In the genomic region with DNA sequence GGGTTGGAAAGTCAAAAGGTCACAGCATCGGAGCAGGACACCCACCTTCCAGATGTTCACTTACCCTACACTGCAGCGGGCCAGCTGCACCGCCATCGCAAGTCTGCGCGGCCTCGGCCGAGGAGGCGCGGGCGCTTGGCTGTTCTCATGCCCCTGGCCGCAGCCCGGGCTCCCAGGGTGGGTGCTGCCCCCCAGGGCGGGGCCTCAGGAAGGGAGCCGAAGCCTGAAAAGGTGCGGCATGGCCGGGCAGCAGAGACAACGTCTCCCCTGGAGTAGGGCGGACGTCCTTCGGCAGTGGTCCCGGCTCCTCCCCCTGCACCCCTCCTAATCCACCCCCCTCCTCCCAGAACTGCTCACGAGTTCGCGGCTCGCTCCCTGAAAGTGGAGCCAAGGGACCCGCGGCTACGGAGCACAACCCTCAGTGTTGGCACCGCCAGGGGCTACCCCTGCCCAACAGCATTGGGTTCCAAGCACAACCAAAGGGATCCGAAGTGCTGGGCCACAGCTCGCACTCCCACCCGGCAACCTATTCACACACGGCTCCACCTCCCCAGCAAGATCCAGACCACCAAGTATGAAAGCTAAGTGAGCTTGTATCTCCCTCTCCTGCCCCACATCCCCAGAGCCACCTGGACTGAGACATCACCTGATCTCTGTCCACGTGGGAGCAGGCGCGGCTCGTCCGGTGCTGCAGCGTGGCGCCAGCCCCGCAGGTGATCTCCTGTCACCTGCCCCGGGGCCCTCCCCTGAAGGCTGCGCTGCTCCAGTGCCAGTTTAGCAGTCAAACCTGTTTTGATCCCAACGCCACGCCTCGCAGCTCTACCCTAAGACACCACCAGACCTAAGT, we compare ENCODE assay signal across 8 mouse cellular contexts.
DNase-seq lines count a peak whose midpoint lies in the region; ATAC-seq and TF ChIP-seq lines count a peak whose summit lies in the region.

No protein-coding gene starts in this region.

- no peak overlapping the region for H3K27ac ChIP-seq in embryonic facial prominence, embryonic 14.5 days (replicated peaks; ENCODE audit: low read depth, low read length)
- H3K27ac ChIP-seq in hindbrain, embryonic 14.5 days: no peak overlapping the region
- H3K27ac ChIP-seq in limb, embryonic 14.5 days (replicated peaks; ENCODE audit: low read depth, low read length): no peak overlapping the region
- no peak overlapping the region for H3K27ac ChIP-seq in midbrain, embryonic 11.5 days (ENCODE audit: low read depth, low read length)
- H3K27ac ChIP-seq in testis, adult 2 months (ENCODE audit: control insufficient read depth, insufficient read depth, low read depth, low read length): no peak overlapping the region

- peak overlapping the region; percentile 95 for H3K4me2 ChIP-seq in embryonic facial prominence, embryonic 14.5 days (ENCODE audit: low read depth, low read length)
- H3K4me2 ChIP-seq in hindbrain, embryonic 14.5 days (replicated peaks): peak overlapping the region; percentile 99
- H3K4me2 ChIP-seq in limb, embryonic 14.5 days (replicated peaks; ENCODE audit: low read depth, low read length, severe bottlenecking): peak overlapping the region; percentile 97
- H3K4me2 ChIP-seq in midbrain, embryonic 11.5 days: peak overlapping the region; percentile 89

- TF ChIP-seq CTCF in testis, adult 2 months (IDR thresholded peaks at IDR 0.05; ENCODE audit: control insufficient read depth, insufficient read depth, insufficient replicate concordance, low read depth, low read length): no peak

- peaks cover 7% of the 10 kb centered on the region; the same call in 1 of the 2 replicates for H3K4me1 ChIP-seq in embryonic facial prominence, embryonic 14.5 days (ENCODE audit: control insufficient read depth, insufficient read depth, low read length)
- H3K4me1 ChIP-seq in hindbrain, embryonic 14.5 days (replicated peaks; ENCODE audit: control insufficient read depth, insufficient read depth, low read length): peaks cover 12% of the 10 kb centered on the region
- peaks cover 9% of the 10 kb centered on the region for H3K4me1 ChIP-seq in limb, embryonic 14.5 days (ENCODE audit: control insufficient read depth, insufficient read depth, low read length)
- H3K4me1 ChIP-seq in midbrain, embryonic 11.5 days (ENCODE audit: control insufficient read depth, insufficient read depth, low read length): peaks cover 13% of the 10 kb centered on the region
- H3K4me1 ChIP-seq in testis, adult 2 months (ENCODE audit: control insufficient read depth, insufficient read depth, low read length): peaks cover 7% of the 10 kb centered on the region

- H3K9me3 ChIP-seq in embryonic facial prominence, embryonic 14.5 days (ENCODE audit: control insufficient read depth, low read length): no peaks in the 10 kb centered on the region
- no peaks in the 10 kb centered on the region for H3K9me3 ChIP-seq in hindbrain, embryonic 14.5 days (ENCODE audit: control insufficient read depth, low read length)
- no peaks in the 10 kb centered on the region for H3K9me3 ChIP-seq in limb, embryonic 14.5 days (ENCODE audit: control insufficient read depth, low read length)
- no peaks in the 10 kb centered on the region for H3K9me3 ChIP-seq in midbrain, embryonic 11.5 days (ENCODE audit: control insufficient read depth, low read length)

- peak; percentile 88 for ATAC-seq in embryonic facial prominence, embryonic 14.5 days (ENCODE audit: low read depth)
- peak; percentile 82 for ATAC-seq in hindbrain, embryonic 14.5 days (ENCODE audit: low FRiP score)
- peak; percentile 66 for ATAC-seq in limb, embryonic 14.5 days (ENCODE audit: low FRiP score, low read depth)
- ATAC-seq in midbrain, embryonic 11.5 days (ENCODE audit: low FRiP score): peak; percentile 80

- peak overlapping the region; percentile 61 for H3K9ac ChIP-seq in embryonic facial prominence, embryonic 14.5 days (ENCODE audit: low read depth, low read length)
- peak overlapping the region; percentile 67 for H3K9ac ChIP-seq in hindbrain, embryonic 14.5 days
- peak overlapping the region; percentile 58 for H3K9ac ChIP-seq in limb, embryonic 14.5 days (ENCODE audit: low read depth, low read length, severe bottlenecking)
- peak overlapping the region; percentile 66 for H3K9ac ChIP-seq in midbrain, embryonic 11.5 days (ENCODE audit: low read length)

- no peak for TF ChIP-seq POLR2A in limb, embryonic 14.5 days (IDR thresholded peaks at IDR 0.05; ENCODE audit: borderline replicate concordance, extremely low read depth, insufficient read depth, insufficient read length)
- no peak for TF ChIP-seq POLR2A in testis, adult 2 months (IDR thresholded peaks at IDR 0.05; ENCODE audit: control insufficient read depth, low read depth, low read length)

- no peaks in the 10 kb centered on the region for H3K36me3 ChIP-seq in embryonic facial prominence, embryonic 14.5 days (ENCODE audit: control insufficient read depth, insufficient read depth, low read length)
- no peaks in the 10 kb centered on the region for H3K36me3 ChIP-seq in hindbrain, embryonic 14.5 days (replicated peaks; ENCODE audit: control insufficient read depth, insufficient read depth)
- no peaks in the 10 kb centered on the region for H3K36me3 ChIP-seq in limb, embryonic 14.5 days (ENCODE audit: control insufficient read depth, insufficient read depth, low read length)
- no peaks in the 10 kb centered on the region for H3K36me3 ChIP-seq in midbrain, embryonic 11.5 days (ENCODE audit: control insufficient read depth, insufficient read depth, low read length)
- no peaks in the 10 kb centered on the region for H3K36me3 ChIP-seq in testis, adult 2 months (ENCODE audit: control insufficient read depth, insufficient read depth, low read length)

- WGBS in embryonic facial prominence, embryonic 14.5 days: 0% methylated on average over 29 of the region's 47 CpGs
- WGBS in hindbrain, embryonic 14.5 days: under 1% methylated on average over 46 of the region's 47 CpGs
- 2% methylated on average over 45 of the region's 47 CpGs for WGBS in limb, embryonic 14.5 days
- WGBS in midbrain, embryonic 11.5 days: 1% methylated on average over 47 of the region's 47 CpGs

- peak overlapping the region; percentile 55 for H3K4me3 ChIP-seq in embryonic facial prominence, embryonic 14.5 days (ENCODE audit: low read depth, low read length)
- H3K4me3 ChIP-seq in hindbrain, embryonic 14.5 days (replicated peaks; ENCODE audit: low read length): peak overlapping the region; percentile 66
- H3K4me3 ChIP-seq in limb, embryonic 14.5 days (replicated peaks; ENCODE audit: low read length): peak overlapping the region; percentile 53
- H3K4me3 ChIP-seq in midbrain, embryonic 11.5 days (ENCODE audit: low read depth, low read length): peak overlapping the region; percentile 54
- H3K4me3 ChIP-seq in testis, adult 2 months (ENCODE audit: control insufficient read depth, low read depth, low read length): peak overlapping the region; percentile 74

- DNase-seq in adrenal gland, postnatal 10 days: peak; percentile 23
- DNase-seq in adrenal gland, postnatal 4 days (ENCODE audit: low spot score in 2 of 2): no peak
- peak; percentile 36 for DNase-seq in adrenal gland, postnatal 14 days
- DNase-seq in embryonic facial prominence, embryonic 14.5 days (ENCODE audit: low spot score): peak; percentile 39
- DNase-seq in hindbrain, embryonic 14.5 days (ENCODE audit: low spot score): no peak
- peak; percentile 9 for DNase-seq in limb, embryonic 14.5 days (ENCODE audit: low spot score)
- peak; percentile 93 for DNase-seq in midbrain, embryonic 11.5 days (ENCODE audit: low spot score, missing footprints)

- H3K27me3 ChIP-seq in embryonic facial prominence, embryonic 14.5 days (replicated peaks; ENCODE audit: control insufficient read depth, insufficient read depth, low read length): no peaks in the 10 kb centered on the region
- no peaks in the 10 kb centered on the region for H3K27me3 ChIP-seq in hindbrain, embryonic 14.5 days (ENCODE audit: control insufficient read depth, insufficient read depth, low read length)
- no peaks in the 10 kb centered on the region for H3K27me3 ChIP-seq in limb, embryonic 14.5 days (ENCODE audit: control insufficient read depth, insufficient read depth, low read length)
- 0 out of 2 replicates have a peak, but pooled peaks cover 2% of the 10 kb centered on the region for H3K27me3 ChIP-seq in midbrain, embryonic 11.5 days (ENCODE audit: control insufficient read depth, insufficient read depth, low read length)
- no peaks in the 10 kb centered on the region for H3K27me3 ChIP-seq in testis, adult 2 months (ENCODE audit: control insufficient read depth, insufficient read depth, low read length)

Comparison
In these comparisons a context has a peak if more than half of its experiments do, and no peak if none do; other contexts are left out.
1. DNase-seq: peak in adrenal gland, postnatal 10 days (single experiment), adrenal gland, postnatal 14 days (single experiment), embryonic facial prominence, embryonic 14.5 days (single experiment), limb, embryonic 14.5 days (single experiment) and midbrain, embryonic 11.5 days (single experiment); none in adrenal gland, postnatal 4 days (0 of 2) and hindbrain, embryonic 14.5 days (single experiment).
2. Peak in every context shown above with its lines, with median percentiles within 50 percentile points of each other: ATAC-seq, H3K4me2 ChIP-seq, H3K4me3 ChIP-seq and H3K9ac ChIP-seq.